ENCODE assay signal across 22 mouse cellular contexts in genomic region chr4:28242272-28242671, GRCm38 (mm10).
DNase-seq lines count a peak whose midpoint lies in the region; ATAC-seq and TF ChIP-seq lines count a peak whose summit lies in the region.
"Had no signal": no experiment of that assay in that cellular context is flagged by ENCODE, and none has a peak within 500 bp of the region (broad histone marks: within the 10 kb centered on the region; RNA-seq: fewer than 3 reads in every experiment).

No protein-coding gene starts in this region.

- no peaks in the 10 kb centered on the region for H3K9me3 ChIP-seq in forebrain, postnatal 0 days (ENCODE audit: low read length)
- H3K9me3 ChIP-seq: embryonic facial prominence, embryonic 15.5 days; heart, embryonic 15.5 days; hindbrain, embryonic 13.5 days; intestine, embryonic 15.5 days had no signal

- 60% methylated on average over 1 of the region's 1 CpGs for WGBS in forebrain, postnatal 0 days

- H3K9ac ChIP-seq in forebrain, postnatal 0 days: no peak overlapping the region
- H3K9ac ChIP-seq: embryonic facial prominence, embryonic 15.5 days; heart, embryonic 15.5 days; hindbrain, embryonic 13.5 days; intestine, embryonic 15.5 days had no signal

- DNase-seq in cerebellum, postnatal 25 days: peak; percentile 13 to 29
- no peak for DNase-seq in cerebellum, adult 9-11 months
- DNase-seq in frontal cortex, adult 2 months (ENCODE audit: extremely low spot score in 1 of 2, low spot score in 1 of 2): no peak
- DNase-seq in brain, embryonic 14.5 days (ENCODE audit: low read depth): peak; percentile 73
- DNase-seq in forebrain, postnatal 0 days: peak; percentile 45
- DNase-seq in B cell, adult 2 months: no peak
- DNase-seq: adrenal gland, adult 2 months; adrenal gland, postnatal 36 days; cerebellum, adult 18-20 months; embryo, embryonic 11 days; gastrocnemius, postnatal 14 days; heart, adult 2 months; heart, postnatal 14 days; kidney, adult 18-20 months had no signal

- no peak overlapping the region for H3K27ac ChIP-seq in forebrain, postnatal 0 days (ENCODE audit: low read depth, low read length)
- H3K27ac ChIP-seq: embryonic facial prominence, embryonic 15.5 days; heart, adult 2 months; heart, embryonic 15.5 days; hindbrain, embryonic 13.5 days; hindbrain, postnatal 0 days; intestine, embryonic 15.5 days had no signal

- H3K27me3 ChIP-seq in forebrain, postnatal 0 days (ENCODE audit: insufficient read depth, low read length): no peaks in the 10 kb centered on the region
- H3K27me3 ChIP-seq: embryonic facial prominence, embryonic 15.5 days; heart, embryonic 15.5 days; hindbrain, embryonic 13.5 days; intestine, embryonic 15.5 days had no signal

- no peak overlapping the region for H3K4me2 ChIP-seq in forebrain, postnatal 0 days (ENCODE audit: low read depth)
- H3K4me2 ChIP-seq: embryonic facial prominence, embryonic 15.5 days; heart, embryonic 11.5 days; heart, embryonic 15.5 days; hindbrain, embryonic 13.5 days; intestine, embryonic 15.5 days had no signal

- no peaks in the 10 kb centered on the region for H3K4me1 ChIP-seq in forebrain, postnatal 0 days (ENCODE audit: insufficient read depth)
- H3K4me1 ChIP-seq: embryonic facial prominence, embryonic 15.5 days; heart, embryonic 15.5 days; hindbrain, embryonic 13.5 days; intestine, embryonic 15.5 days had no signal

- no peak overlapping the region for H3K4me3 ChIP-seq in forebrain, postnatal 0 days (ENCODE audit: low read depth, low read length)
- H3K4me3 ChIP-seq: embryonic facial prominence, embryonic 15.5 days; erythroblast, embryonic 14.5 days; heart, adult 2 months; heart, embryonic 15.5 days; hindbrain, embryonic 13.5 days; intestine, embryonic 15.5 days had no signal

- no peaks in the 10 kb centered on the region for H3K36me3 ChIP-seq in forebrain, postnatal 0 days (ENCODE audit: insufficient read depth)
- H3K36me3 ChIP-seq: embryonic facial prominence, embryonic 15.5 days; heart, embryonic 15.5 days; hindbrain, embryonic 13.5 days; intestine, embryonic 15.5 days had no signal

- no peak for TF ChIP-seq POLR2A in brain, embryonic 14.5 days (IDR thresholded peaks at IDR 0.05; ENCODE audit: borderline replicate concordance, extremely low read depth, insufficient read depth, insufficient read length, poor library complexity, severe bottlenecking)

- TF ChIP-seq CTCF in brain, embryonic 14.5 days (IDR thresholded peaks at IDR 0.05; ENCODE audit: borderline replicate concordance, extremely low read depth, insufficient read depth, insufficient read length): no peak
- TF ChIP-seq CTCF in forebrain, postnatal 0 days (IDR thresholded peaks at IDR 0.05; ENCODE audit: low read depth): no peak

- ATAC-seq in frontal cortex, adult (ENCODE audit: low TSS enrichment): peak; percentile 41; the same call in 1 of the 2 replicates
- ATAC-seq in forebrain, postnatal 0 days: peak; percentile 79
- ATAC-seq: hindbrain, postnatal 0 days; intestine, embryonic 15.5 days had no signal

Comparison
In these comparisons a context has a peak if more than half of its experiments do, and no peak if none do; other contexts are left out.
1. DNase-seq: peak in cerebellum, postnatal 25 days (2 of 2), brain, embryonic 14.5 days (single experiment) and forebrain, postnatal 0 days (single experiment); none in cerebellum, adult 9-11 months (single experiment), frontal cortex, adult 2 months (0 of 2) and B cell, adult 2 months (0 of 2).